Mouse (Mus musculus) C2C12 (cell line): Measurements from ENCODE around the gene Tlcd1.

Experiments used
- CEBPB ChIP-seq: IDR thresholded peaks from one replicate; pipeline ENCODE4 v1.6.1; 2011; ENCODE audit warnings: low read depth, mild to moderate bottlenecking, control low read depth, moderate library complexity
- CTCF ChIP-seq: IDR thresholded peaks from one replicate; pipeline ENCODE4 v1.5.1; 2011; ENCODE audit not compliant: control insufficient read depth, insufficient read depth, insufficient read length
- MAX ChIP-seq: IDR thresholded peaks from one replicate; pipeline ENCODE4 v1.6.1; 2011; ENCODE audit warnings: mild to moderate bottlenecking, control low read depth
- MYOG ChIP-seq: IDR thresholded peaks from one replicate; pipeline ENCODE4 v1.6.1; 2011; ENCODE audit not compliant: control insufficient read depth, insufficient read length; ENCODE audit errors: extremely low read depth
- USF1 ChIP-seq: IDR thresholded peaks from one replicate; pipeline ENCODE4 v1.6.1; 2011; ENCODE audit warnings: low read depth, mild to moderate bottlenecking, control low read depth, moderate library complexity

GRCm38 (mm10) chr11:78176905-78177331 lies 407 bp downstream of the Tlcd1 start:
- TF ChIP-seq CEBPB = no peak
- TF ChIP-seq CTCF = no peak
- no peak for TF ChIP-seq MAX
- no peak for TF ChIP-seq USF1
- no peak for TF ChIP-seq MYOG
